Mouse (Mus musculus) lung, postnatal 36 days (tissue): Measurements from ENCODE around the gene Klk12.
A peak's percentile ranks its signal among the peaks of the same experiment; 100 is the strongest.

Source experiments
- DNase-seq: peaks from one replicate; pipeline ENCODE4 v3.0.0; 2022; ENCODE audit warnings: mixed read lengths

Gene Klk12

GRCm38 (mm10) chr7:43797333-43797769 is 28.7 kb downstream of the Klk12 start, which contains the start of gene Klk8:
TSS of gene Klk8 (plus strand) at chr7:43797577.
- peak; percentile 55 for DNase-seq

- DNase-seq: peak; percentile 57
Measured at GRCm38 (mm10) chr7:43797844-43798462, 29.3 kb downstream of the Klk12 start.

- no peak for DNase-seq
Measured at GRCm38 (mm10) chr7:43799876-43800275, 31.2 kb downstream of the Klk12 start.

- DNase-seq: no peak
Measured at GRCm38 (mm10) chr7:43810994-43811393, 42.3 kb downstream of the Klk12 start, which contains the start of gene Klk7. TSS of gene Klk7 (plus strand) at chr7:43811294.

- DNase-seq: no peak
Measured at GRCm38 (mm10) chr7:43815211-43815610, 46.5 kb downstream of the Klk12 start.

GRCm38 (mm10) chr7:43816746-43817145 is 48.0 kb downstream of the Klk12 start:
- no peak for DNase-seq

GRCm38 (mm10) chr7:43821581-43821980 is 52.9 kb downstream of the Klk12 start:
- no peak for DNase-seq
